Comparison of ENCODE assay signal across 8 mouse cellular contexts in genomic region chr6:115992981-115993380, GRCm38 (mm10). TPM values are rescaled to one million over a fixed set of nuclear protein-coding genes. Genes with fewer than 3 reads are reported as not detected.
DNase-seq lines count a peak whose midpoint lies in the region; ATAC-seq and TF ChIP-seq lines count a peak whose summit lies in the region.

No protein-coding gene starts in this region.

- in situ Hi-C loops in ES-E14 (cut with MboI; ENCODE audit: low sequenced_read_pairs in 2 of 2, unreplicated experiment in 2 of 2): no loop called here

- peaks cover 3% of the 10 kb centered on the region; the same call in 1 of the 2 replicates for H3K9me3 ChIP-seq in heart, embryonic 11.5 days (replicated peaks; ENCODE audit: control insufficient read depth, low read length)
- no peaks in the 10 kb centered on the region for H3K9me3 ChIP-seq in ES-E14 (ENCODE audit: control insufficient read depth, insufficient read depth, low read depth, low read length)
- no peaks in the 10 kb centered on the region for H3K9me3 ChIP-seq in hindbrain, embryonic 10.5 days
- no peaks in the 10 kb centered on the region for H3K9me3 ChIP-seq in midbrain, embryonic 11.5 days (ENCODE audit: control insufficient read depth, low read length)

- ATAC-seq in heart, embryonic 11.5 days (replicated peaks; ENCODE audit: insufficient number of reproducible peaks, low FRiP score, low TSS enrichment): no peak
- no peak for ATAC-seq in midbrain, embryonic 11.5 days (ENCODE audit: low FRiP score)

- H3K27me3 ChIP-seq in heart, embryonic 11.5 days (ENCODE audit: control insufficient read depth, insufficient read depth, low read length): peaks cover 25% of the 10 kb centered on the region
- H3K27me3 ChIP-seq in hindbrain, embryonic 10.5 days (ENCODE audit: insufficient read depth, poor library complexity, severe bottlenecking): peaks cover 78% of the 10 kb centered on the region
- peaks cover 46% of the 10 kb centered on the region for H3K27me3 ChIP-seq in midbrain, embryonic 11.5 days (ENCODE audit: control insufficient read depth, insufficient read depth, low read length)

- intact Hi-C loops in heart, postnatal 14 days (cut with DNase I): loop anchor here (2.0 to 5.0 kb wide), 2 partner anchors 30 to 141 kb away; partner anchors contain the start of genes Ift122 and Mbd4

- H3K4me3 ChIP-seq in heart, embryonic 11.5 days (ENCODE audit: low read depth, low read length): peak overlapping the region; percentile 68
- peak overlapping the region; percentile 52 to 68; a peak in 2 of 4 replicates for H3K4me3 ChIP-seq in ES-E14 (ENCODE audit: insufficient read depth in 1 of 2, low read depth in 1 of 2, low read length in 2 of 2, poor library complexity in 1 of 2, severe bottlenecking in 1 of 2)
- H3K4me3 ChIP-seq in hindbrain, embryonic 10.5 days: peak overlapping the region; percentile 60
- H3K4me3 ChIP-seq in midbrain, embryonic 11.5 days (ENCODE audit: low read depth, low read length): peak overlapping the region; percentile 53

- WGBS in heart, embryonic 11.5 days (ENCODE audit: insufficient replicate concordance): 36% methylated on average over 6 of the region's 6 CpGs
- 45% methylated on average over 6 of the region's 6 CpGs for WGBS in hindbrain, embryonic 10.5 days
- 39% methylated on average over 6 of the region's 6 CpGs for WGBS in midbrain, embryonic 11.5 days

- DNase-seq in heart, postnatal 14 days: no peak
- DNase-seq in ES-E14 (ENCODE audit: low read depth, low spot score) (no peak), adipocyte (ENCODE audit: low spot score) (no peak)
- DNase-seq in hindbrain, embryonic 10.5 days (ENCODE audit: low spot score): no peak
- DNase-seq in midbrain, embryonic 11.5 days (ENCODE audit: low spot score, missing footprints): no peak
- DNase-seq in layer of hippocampus, postnatal 10 days (ENCODE audit: low spot score in 2 of 2): no peak
- DNase-seq in cerebellum, adult 11-12 months: no peak

- H3K27ac ChIP-seq in heart, embryonic 11.5 days (ENCODE audit: low read depth, low read length): peak overlapping the region; percentile 81
- H3K27ac ChIP-seq in ES-E14 (ENCODE audit: insufficient read depth, low read depth, low read length, poor library complexity, severe bottlenecking): no peak overlapping the region
- peak overlapping the region; percentile 81; the same call in 1 of the 2 replicates for H3K27ac ChIP-seq in hindbrain, embryonic 10.5 days
- no peak overlapping the region for H3K27ac ChIP-seq in midbrain, embryonic 11.5 days (ENCODE audit: low read depth, low read length)

- peak overlapping the region; percentile 89 for H3K4me2 ChIP-seq in heart, embryonic 11.5 days
- peak overlapping the region; percentile 68; the same call in 1 of the 2 replicates for H3K4me2 ChIP-seq in midbrain, embryonic 11.5 days

- peaks cover 44% of the 10 kb centered on the region for H3K4me1 ChIP-seq in heart, embryonic 11.5 days (ENCODE audit: control insufficient read depth, insufficient read depth, low read length)
- H3K4me1 ChIP-seq in ES-E14 (ENCODE audit: control insufficient read depth in 2 of 2, insufficient read depth in 2 of 2, low read length in 2 of 2, poor library complexity in 1 of 2): peaks cover 0 to 2% of the 10 kb centered on the region in 2 experiments; a peak in 1 of 4 replicates
- H3K4me1 ChIP-seq in hindbrain, embryonic 10.5 days (replicated peaks): peaks cover 76% of the 10 kb centered on the region
- H3K4me1 ChIP-seq in midbrain, embryonic 11.5 days (ENCODE audit: control insufficient read depth, insufficient read depth, low read length): peaks cover 16% of the 10 kb centered on the region

- peak overlapping the region; percentile 80 for H3K9ac ChIP-seq in heart, embryonic 11.5 days (ENCODE audit: low read depth, low read length)
- no peak overlapping the region for H3K9ac ChIP-seq in ES-E14 (ENCODE audit: insufficient read depth, low read depth, low read length, poor library complexity, severe bottlenecking)
- no peak overlapping the region for H3K9ac ChIP-seq in midbrain, embryonic 11.5 days (ENCODE audit: low read length)

- 0 out of 2 replicates have a peak, but pooled peaks cover 2% of the 10 kb centered on the region for H3K36me3 ChIP-seq in heart, embryonic 11.5 days (ENCODE audit: control insufficient read depth, insufficient read depth, low read length)
- no peaks in the 10 kb centered on the region for H3K36me3 ChIP-seq in ES-E14 (ENCODE audit: control insufficient read depth, insufficient read depth, low read length, poor library complexity, severe bottlenecking)
- H3K36me3 ChIP-seq in hindbrain, embryonic 10.5 days: no peaks in the 10 kb centered on the region
- no peaks in the 10 kb centered on the region for H3K36me3 ChIP-seq in midbrain, embryonic 11.5 days (ENCODE audit: control insufficient read depth, insufficient read depth, low read length)

TF ChIP-seq in ES-E14, 5 proteins besides CTCF, POLR2A, EP300 and RAD21:
- no peak for TF ChIP-seq MAFK (IDR thresholded peaks at IDR 0.05; ENCODE audit: insufficient read depth, low read depth, low read length)
- no peak for TF ChIP-seq ZC3H11A (IDR thresholded peaks at IDR 0.05; ENCODE audit: borderline replicate concordance, low read depth, low read length)
- TF ChIP-seq CHD2 (IDR thresholded peaks at IDR 0.05; ENCODE audit: low read depth, low read length): no peak
- TF ChIP-seq ZNF384 (IDR thresholded peaks at IDR 0.05; ENCODE audit: low read depth, low read length): no peak
- TF ChIP-seq HCFC1 (IDR thresholded peaks at IDR 0.05; ENCODE audit: borderline replicate concordance, insufficient read depth, low read length): no peak
TF ChIP-seq in ES-E14: peak in this region for 0.

RNA-seq across cellular contexts. Expression of gene Plxnd1, which starts 1.8 kb away (rescaled TPM):
- polyA plus RNA-seq in heart, embryonic 11.5 days (2014; fragmentation: Nextera tagmentation; extraction: Ambion mirVana): 56.1 and 60.0 TPM in 2 replicates
- total RNA-seq in heart, postnatal 14 days (2021): 100 to 1,000 TPM; 113 to 133 TPM
- 2.6 and 8.7 TPM in 2 replicates for total RNA-seq in ES-E14 (2012; rRNA removed)
- polyA plus RNA-seq in hindbrain, embryonic 10.5 days (2016; fragmentation: Nextera tagmentation; extraction: Ambion mirVana): 24.6 and 28.5 TPM in 2 replicates
- 13.2 and 17.5 TPM in 2 replicates for polyA plus RNA-seq in midbrain, embryonic 11.5 days (2014; fragmentation: Nextera tagmentation; extraction: Ambion mirVana)
- 10 to 100 TPM; 73.2 to 73.5 TPM for total RNA-seq in layer of hippocampus, postnatal 10 days (2021)

RNA-seq across cellular contexts. Expression of gene H1foo, which starts 48.2 kb away (rescaled TPM):
- polyA plus RNA-seq in heart, embryonic 11.5 days (2014; fragmentation: Nextera tagmentation; extraction: Ambion mirVana): not detected in 2 replicates
- total RNA-seq in heart, postnatal 14 days (2021): not detected
- not detected in 2 replicates for total RNA-seq in ES-E14 (2012; rRNA removed)
- polyA plus RNA-seq in hindbrain, embryonic 10.5 days (2016; fragmentation: Nextera tagmentation; extraction: Ambion mirVana): not detected in 2 replicates
- polyA plus RNA-seq in midbrain, embryonic 11.5 days (2014; fragmentation: Nextera tagmentation; extraction: Ambion mirVana): not detected in 2 replicates
- total RNA-seq in layer of hippocampus, postnatal 10 days (2021): not detected

Comparison
In these comparisons a context has a peak if more than half of its experiments do, and no peak if none do; other contexts are left out.
1. H3K27ac ChIP-seq: peak in heart, embryonic 11.5 days (single experiment) and hindbrain, embryonic 10.5 days (single experiment); none in ES-E14 (single experiment) and midbrain, embryonic 11.5 days (single experiment).
2. Peak in every context shown above with its lines, with median percentiles within 50 percentile points of each other: H3K4me3 ChIP-seq.